Mouse (Mus musculus): Measurements from ENCODE around the gene Stum.
"Not testable (repeated sequence)": the region's sequence is repeated elsewhere in the genome, so short reads cannot be mapped to it uniquely, and the experiment has no call there.

DNA sequence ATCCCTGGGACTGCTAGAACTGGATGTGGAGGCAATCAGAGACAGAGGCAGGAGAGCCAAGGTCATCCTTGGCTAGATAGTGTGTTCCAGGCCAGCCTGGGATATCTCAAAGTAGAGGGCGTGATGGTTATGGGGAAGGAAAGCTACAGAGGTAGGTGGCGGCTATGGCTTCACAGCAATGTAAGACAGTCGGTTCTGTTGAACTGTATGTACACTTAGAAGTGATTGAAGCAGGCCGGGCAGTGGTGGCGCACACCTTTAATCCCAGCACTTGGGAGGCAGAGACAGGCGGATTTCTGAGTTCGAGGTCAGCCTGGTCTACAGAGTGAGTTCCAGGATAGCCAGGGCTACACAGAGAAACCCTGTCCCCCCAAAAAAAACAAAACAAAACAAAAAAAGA is 35.6 kb upstream of the Stum start:
- not testable (repeated sequence) for TF ChIP-seq GATA1 (IDR thresholded peaks at IDR 0.05; ENCODE audit: borderline replicate concordance, low read length); FLI1 (IDR thresholded peaks at IDR 0.05; ENCODE audit: low read length)
